Mouse (Mus musculus): ENCODE measurements around the gene Dnajb6. TPM values are rescaled to one million over a fixed set of nuclear protein-coding genes. Genes with fewer than 3 reads are reported as not detected.

Gene Dnajb6
- polyA plus RNA-seq, 1 experiment from 2014 or later, result 145 TPM

GRCm38 (mm10) chr5:29736073-29736900, 799 bp downstream of the Dnajb6 start:
- TF ChIP-seq CTCF (IDR thresholded peaks at IDR 0.05; ENCODE audit: low read depth), result no peak
- Histone ChIP-seq H3K4me2 (ENCODE audit: low read length) (peak overlapping the region; percentile 72), H3K27ac (peak overlapping the region; percentile 97), H3K4me3 (replicated peaks; ENCODE audit: low read depth, low read length) (peak overlapping the region; percentile 80), H3K9me3 (replicated peaks; ENCODE audit: low read length) (no peaks in the 10 kb centered on the region), H3K4me1 (replicated peaks; ENCODE audit: insufficient read depth, low read length) (peaks cover 14% of the 10 kb centered on the region; the same call in 1 of the 2 replicates), H3K9ac (ENCODE audit: low read depth, low read length) (peak overlapping the region; percentile 86), H3K36me3 (ENCODE audit: insufficient read depth, low read length) (no peaks in the 10 kb centered on the region), H3K27me3 (ENCODE audit: insufficient read depth, low read length) (no peaks in the 10 kb centered on the region)
- peak; percentile 67 for DNase-seq (ENCODE audit: low spot score)
- ATAC-seq (replicated peaks; ENCODE audit: low FRiP score, low read depth), result peak; percentile 62
- WGBS, result under 1% methylated on average over 42 of the region's 48 CpGs

GRCm38 (mm10) chr5:29736942-29737341, 1.5 kb downstream of the Dnajb6 start:
- Histone ChIP-seq H3K36me3 (ENCODE audit: insufficient read depth, low read length) (no peaks in the 10 kb centered on the region), H3K27me3 (ENCODE audit: insufficient read depth, low read length) (no peaks in the 10 kb centered on the region), H3K4me2 (ENCODE audit: low read length) (peak overlapping the region; percentile 72), H3K4me1 (replicated peaks; ENCODE audit: insufficient read depth, low read length) (peaks cover 15% of the 10 kb centered on the region; the same call in 1 of the 2 replicates), H3K9me3 (replicated peaks; ENCODE audit: low read length) (no peaks in the 10 kb centered on the region), H3K4me3 (replicated peaks; ENCODE audit: low read depth, low read length) (peak overlapping the region; percentile 80), H3K27ac (no peak overlapping the region), H3K9ac (ENCODE audit: low read depth, low read length) (peak overlapping the region; percentile 86)
- DNase-seq (ENCODE audit: low spot score) (no peak), ATAC-seq (replicated peaks; ENCODE audit: low FRiP score, low read depth) (no peak)
- no peak for TF ChIP-seq CTCF (IDR thresholded peaks at IDR 0.05; ENCODE audit: low read depth)
- WGBS, result 42% methylated on average over 9 of the region's 9 CpGs

- 93% methylated on average over 5 of the region's 5 CpGs for WGBS
- no peak; the same call in 1 of the 2 replicates for TF ChIP-seq CTCF (IDR thresholded peaks at IDR 0.05; ENCODE audit: low read depth)
- Histone ChIP-seq H3K4me3 (replicated peaks; ENCODE audit: low read depth, low read length) (peak overlapping the region; percentile 80; the same call in 1 of the 2 replicates), H3K4me1 (replicated peaks; ENCODE audit: insufficient read depth, low read length) (peaks cover 15% of the 10 kb centered on the region; the same call in 1 of the 2 replicates), H3K9ac (ENCODE audit: low read depth, low read length) (peak overlapping the region; percentile 86; the same call in 1 of the 2 replicates), H3K4me2 (ENCODE audit: low read length) (peak overlapping the region; percentile 72), H3K27me3 (ENCODE audit: insufficient read depth, low read length) (no peaks in the 10 kb centered on the region), H3K9me3 (replicated peaks; ENCODE audit: low read length) (no peaks in the 10 kb centered on the region), H3K36me3 (ENCODE audit: insufficient read depth, low read length) (no peaks in the 10 kb centered on the region), H3K27ac (no peak overlapping the region)
- no peak for DNase-seq (ENCODE audit: low spot score)
- no peak for ATAC-seq (replicated peaks; ENCODE audit: low FRiP score, low read depth)
Measured at GRCm38 (mm10) chr5:29737471-29737870, 2.0 kb downstream of the Dnajb6 start.

- no peak for ATAC-seq (replicated peaks; ENCODE audit: low FRiP score, low read depth)
- no peak overlapping the region for H3K4me2 ChIP-seq (ENCODE audit: low read length)
- no peak for TF ChIP-seq CTCF (IDR thresholded peaks at IDR 0.05; ENCODE audit: low read depth)
- peaks cover 15% of the 10 kb centered on the region; the same call in 1 of the 2 replicates for H3K4me1 ChIP-seq (replicated peaks; ENCODE audit: insufficient read depth, low read length)
- H3K27ac ChIP-seq, result no peak overlapping the region
- no peak overlapping the region for H3K9ac ChIP-seq (ENCODE audit: low read depth, low read length)
- no peak for DNase-seq (ENCODE audit: low spot score)
- H3K36me3 ChIP-seq (ENCODE audit: insufficient read depth, low read length), result no peaks in the 10 kb centered on the region
- no peak overlapping the region for H3K4me3 ChIP-seq (replicated peaks; ENCODE audit: low read depth, low read length)
- H3K9me3 ChIP-seq (replicated peaks; ENCODE audit: low read length), result no peaks in the 10 kb centered on the region
- WGBS, result 71% methylated on average over 4 of the region's 4 CpGs
- H3K27me3 ChIP-seq (ENCODE audit: insufficient read depth, low read length), result no peaks in the 10 kb centered on the region
Measured at GRCm38 (mm10) chr5:29738076-29738475, 2.6 kb downstream of the Dnajb6 start.

- no peak overlapping the region for H3K27ac ChIP-seq
- DNase-seq (ENCODE audit: low spot score) (no peak), ATAC-seq (replicated peaks; ENCODE audit: low FRiP score, low read depth) (no peak)
- no peaks in the 10 kb centered on the region for H3K27me3 ChIP-seq (ENCODE audit: insufficient read depth, low read length)
- H3K4me1 ChIP-seq (replicated peaks; ENCODE audit: insufficient read depth, low read length), result peaks cover 15% of the 10 kb centered on the region; the same call in 1 of the 2 replicates
- no peaks in the 10 kb centered on the region for H3K9me3 ChIP-seq (replicated peaks; ENCODE audit: low read length)
- H3K9ac ChIP-seq (ENCODE audit: low read depth, low read length), result no peak overlapping the region
- no peak for TF ChIP-seq CTCF (IDR thresholded peaks at IDR 0.05; ENCODE audit: low read depth)
- 38% methylated on average over 1 of the region's 1 CpGs for WGBS
- no peak overlapping the region for H3K4me2 ChIP-seq (ENCODE audit: low read length)
- H3K36me3 ChIP-seq (ENCODE audit: insufficient read depth, low read length), result no peaks in the 10 kb centered on the region
- H3K4me3 ChIP-seq (replicated peaks; ENCODE audit: low read depth, low read length), result no peak overlapping the region
Measured at GRCm38 (mm10) chr5:29740651-29741050, 5.2 kb downstream of the Dnajb6 start.

- Histone ChIP-seq H3K9me3 (replicated peaks; ENCODE audit: low read length) (no peaks in the 10 kb centered on the region), H3K4me3 (replicated peaks; ENCODE audit: low read depth, low read length) (no peak overlapping the region), H3K27ac (no peak overlapping the region), H3K4me1 (replicated peaks; ENCODE audit: insufficient read depth, low read length) (peaks cover 15% of the 10 kb centered on the region; the same call in 1 of the 2 replicates), H3K9ac (ENCODE audit: low read depth, low read length) (no peak overlapping the region), H3K36me3 (ENCODE audit: insufficient read depth, low read length) (no peaks in the 10 kb centered on the region), H3K27me3 (ENCODE audit: insufficient read depth, low read length) (no peaks in the 10 kb centered on the region), H3K4me2 (ENCODE audit: low read length) (no peak overlapping the region)
- no peak for TF ChIP-seq CTCF (IDR thresholded peaks at IDR 0.05; ENCODE audit: low read depth)
- ATAC-seq (replicated peaks; ENCODE audit: low FRiP score, low read depth), result no peak
- 55% methylated on average over 4 of the region's 4 CpGs for WGBS
- no peak for DNase-seq (ENCODE audit: low spot score)
Measured at GRCm38 (mm10) chr5:29741093-29741492, 5.6 kb downstream of the Dnajb6 start.
